Comparison of ENCODE assay signal across 8 mouse cellular contexts in the genomic region with DNA sequence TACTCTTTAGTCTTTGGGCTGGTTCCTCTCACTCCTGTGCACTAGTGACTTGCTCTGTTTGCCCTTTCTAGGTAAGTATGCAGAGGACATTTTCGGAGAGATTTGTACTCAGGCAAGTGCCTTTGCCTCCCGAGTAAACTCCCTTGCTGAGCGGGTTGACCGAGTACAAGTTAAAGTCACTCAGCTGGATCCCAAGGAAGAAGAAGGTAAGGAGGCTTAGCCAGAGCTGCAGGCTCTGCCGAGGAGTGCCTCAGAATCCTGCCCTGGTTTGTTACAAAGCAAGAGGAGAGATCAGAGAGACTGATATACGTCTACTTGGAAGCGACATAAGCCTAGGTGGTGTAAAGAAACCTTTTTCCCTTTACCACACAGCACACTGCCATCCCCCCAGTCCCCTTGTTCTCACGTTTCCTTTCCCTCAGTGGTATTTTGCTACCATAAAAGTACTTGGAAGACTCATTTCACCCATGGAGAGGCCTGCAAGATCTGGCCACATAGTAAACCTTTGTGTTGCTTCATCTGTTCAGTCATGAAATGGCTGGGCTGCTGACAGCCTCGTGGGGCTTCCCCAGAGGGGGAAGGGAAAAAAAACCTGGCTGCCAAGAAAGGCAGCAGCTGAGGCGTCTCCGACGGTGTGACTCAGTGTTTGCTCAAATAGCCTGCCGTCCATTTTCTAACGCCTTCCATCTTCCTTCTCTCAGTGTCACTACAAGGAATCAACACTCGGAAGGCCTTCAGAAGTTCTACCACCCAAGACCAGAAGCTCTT. TPM values are rescaled to one million over a fixed set of nuclear protein-coding genes. Genes with fewer than 3 reads are reported as not detected.
DNase-seq lines count a peak whose midpoint lies in the region; ATAC-seq and TF ChIP-seq lines count a peak whose summit lies in the region.

No protein-coding gene starts in this region.

- no peak overlapping the region for H3K9ac ChIP-seq in hindbrain, embryonic 14.5 days
- peak overlapping the region; percentile 59 for H3K9ac ChIP-seq in stomach, embryonic 16.5 days (ENCODE audit: low read length)

- no peak overlapping the region for H3K4me2 ChIP-seq in hindbrain, embryonic 14.5 days (replicated peaks)
- H3K4me2 ChIP-seq in stomach, embryonic 16.5 days (ENCODE audit: low read depth, low read length), result peak overlapping the region; percentile 23

- H3K27ac ChIP-seq in gastrocnemius, adult 2 months, result peak overlapping the region; percentile 81
- peak overlapping the region; percentile 63 for H3K27ac ChIP-seq in hindbrain, embryonic 14.5 days
- peak overlapping the region; percentile 98 for H3K27ac ChIP-seq in stomach, embryonic 16.5 days (ENCODE audit: low read length)

- 56% methylated on average over 15 of the region's 15 CpGs for WGBS in hindbrain, embryonic 14.5 days
- 23% methylated on average over 15 of the region's 15 CpGs for WGBS in stomach, embryonic 16.5 days

- H3K4me3 ChIP-seq in gastrocnemius, adult 2 months, result peak overlapping the region; percentile 49
- no peak overlapping the region for H3K4me3 ChIP-seq in hindbrain, embryonic 14.5 days (replicated peaks; ENCODE audit: low read length)
- H3K4me3 ChIP-seq in stomach, embryonic 16.5 days (replicated peaks; ENCODE audit: low read length), result no peak overlapping the region

- intact Hi-C loops in gastrocnemius, adult 2 months (cut with DNase I), result no loop called here

- no peak for TF ChIP-seq CTCF in gastrocnemius, adult 2 months (IDR thresholded peaks at IDR 0.05)

- no peaks in the 10 kb centered on the region for H3K9me3 ChIP-seq in hindbrain, embryonic 14.5 days (ENCODE audit: control insufficient read depth, low read length)
- H3K9me3 ChIP-seq in stomach, embryonic 16.5 days (replicated peaks; ENCODE audit: control insufficient read depth, low read length), result no peaks in the 10 kb centered on the region

- ATAC-seq in hindbrain, embryonic 14.5 days (ENCODE audit: low FRiP score), result no peak
- peak; percentile 90 for ATAC-seq in stomach, embryonic 16.5 days (ENCODE audit: insufficient read depth, low FRiP score)

- H3K4me1 ChIP-seq in hindbrain, embryonic 14.5 days (replicated peaks; ENCODE audit: control insufficient read depth, insufficient read depth, low read length), result peaks cover 11% of the 10 kb centered on the region; the same call in 1 of the 2 replicates
- peaks cover 29% of the 10 kb centered on the region for H3K4me1 ChIP-seq in stomach, embryonic 16.5 days (ENCODE audit: control insufficient read depth, insufficient read depth, low read length)

- no peaks in the 10 kb centered on the region for H3K27me3 ChIP-seq in hindbrain, embryonic 14.5 days (ENCODE audit: control insufficient read depth, insufficient read depth, low read length)
- no peaks in the 10 kb centered on the region for H3K27me3 ChIP-seq in stomach, embryonic 16.5 days (ENCODE audit: control insufficient read depth, insufficient read depth, low read length)

- peaks cover 32% of the 10 kb centered on the region for H3K36me3 ChIP-seq in hindbrain, embryonic 14.5 days (replicated peaks; ENCODE audit: control insufficient read depth, insufficient read depth)
- H3K36me3 ChIP-seq in stomach, embryonic 16.5 days (ENCODE audit: control insufficient read depth, insufficient read depth, low read length), result peaks cover 21% of the 10 kb centered on the region

- DNase-seq in embryo, embryonic 10 days (ENCODE audit: low spot score), result peak; percentile 29
- DNase-seq in embryo, embryonic 10.5 days (ENCODE audit: low spot score), result no peak
- DNase-seq in MN1 (ENCODE audit: low spot score), result peak; percentile 80
- peak; percentile 81 for DNase-seq in gastrocnemius, adult 2 months
- no peak for DNase-seq in hindbrain, embryonic 14.5 days (ENCODE audit: low spot score)
- DNase-seq in lung, adult 18-20 months, result peak; percentile 71 to 83
- DNase-seq in layer of hippocampus, adult 11-12 months (ENCODE audit: low spot score), result no peak

RNA-seq across cellular contexts. Expression of a gene that starts 26.8 kb away (rescaled TPM):
- under 1 TPM in 1 of 2 experiments, not detected in 1; 0.26 TPM for total RNA-seq in gastrocnemius, adult 2 months (2021)
- 2.2 TPM in 2 replicates for polyA plus RNA-seq in hindbrain, embryonic 14.5 days (2014; fragmentation: Nextera tagmentation; extraction: Ambion mirVana)
- polyA plus RNA-seq in stomach, embryonic 16.5 days (2015; fragmentation: Nextera tagmentation; extraction: Ambion mirVana), result 9.2 and 9.5 TPM in 2 replicates

RNA-seq across cellular contexts. Expression of a gene that starts 27.3 kb away (rescaled TPM):
- not detected for total RNA-seq in gastrocnemius, adult 2 months (2021)
- 1.5 and 2.3 TPM in 2 replicates for polyA plus RNA-seq in hindbrain, embryonic 14.5 days (2014; fragmentation: Nextera tagmentation; extraction: Ambion mirVana)
- 0.12 TPM in 1 of 2 replicates, not detected in the other for polyA plus RNA-seq in stomach, embryonic 16.5 days (2015; fragmentation: Nextera tagmentation; extraction: Ambion mirVana)

RNA-seq across cellular contexts. Expression of a gene that starts 54.8 kb away (rescaled TPM):
- total RNA-seq in gastrocnemius, adult 2 months (2021), result 10 to 100 TPM; 34.9 to 35.6 TPM
- polyA plus RNA-seq in hindbrain, embryonic 14.5 days (2014; fragmentation: Nextera tagmentation; extraction: Ambion mirVana), result 21.0 and 23.9 TPM in 2 replicates
- 84.3 and 98.6 TPM in 2 replicates for polyA plus RNA-seq in stomach, embryonic 16.5 days (2015; fragmentation: Nextera tagmentation; extraction: Ambion mirVana)

RNA-seq across cellular contexts. Expression of a gene that starts 55.5 kb away (rescaled TPM):
- total RNA-seq in gastrocnemius, adult 2 months (2021), result 10 to 100 TPM; 10.5 to 15.0 TPM
- polyA plus RNA-seq in hindbrain, embryonic 14.5 days (2014; fragmentation: Nextera tagmentation; extraction: Ambion mirVana), result 1.7 and 3.0 TPM in 2 replicates
- 17.1 and 21.0 TPM in 2 replicates for polyA plus RNA-seq in stomach, embryonic 16.5 days (2015; fragmentation: Nextera tagmentation; extraction: Ambion mirVana)

Comparison
In these comparisons a context has a peak if more than half of its experiments do, and no peak if none do; other contexts are left out.
1. DNase-seq: peak in embryo, embryonic 10 days (single experiment), MN1 (single experiment), gastrocnemius, adult 2 months (single experiment) and lung, adult 18-20 months (2 of 2); none in embryo, embryonic 10.5 days (single experiment), hindbrain, embryonic 14.5 days (single experiment) and layer of hippocampus, adult 11-12 months (single experiment).
2. Peak in every context shown above with its lines, with median percentiles within 50 percentile points of each other: H3K27ac ChIP-seq.